Mouse (Mus musculus) spleen, embryonic (tissue): ENCODE data around the gene Rgma.

ENCODE experiments used
- CTCF ChIA-PET: fragments of 350-600 bp; sonication (Branson Sonifier 250); formaldehyde crosslinking; loops from one replicate; lab custom pipeline; 2022; lab: Charles Lee

The Rgma gene

GRCm38 (mm10) chr7:73433637-73434335 lies 58.5 kb downstream of the Rgma start:
- CTCF ChIA-PET: no interaction called here

- CTCF ChIA-PET: no interaction called here
Observed at GRCm38 (mm10) chr7:73434336-73434677, 59.0 kb downstream of the Rgma start.

GRCm38 (mm10) chr7:73435685-73436084 lies 60.4 kb downstream of the Rgma start:
- CTCF ChIA-PET: no interaction called here

- CTCF ChIA-PET: interaction anchor here (0.5 kb wide), 1 partner anchor 9 kb away, joined by 3 read pairs; no protein-coding TSS in a partner anchor
Observed at GRCm38 (mm10) chr7:73441802-73442201, 66.5 kb downstream of the Rgma start.

DNA sequence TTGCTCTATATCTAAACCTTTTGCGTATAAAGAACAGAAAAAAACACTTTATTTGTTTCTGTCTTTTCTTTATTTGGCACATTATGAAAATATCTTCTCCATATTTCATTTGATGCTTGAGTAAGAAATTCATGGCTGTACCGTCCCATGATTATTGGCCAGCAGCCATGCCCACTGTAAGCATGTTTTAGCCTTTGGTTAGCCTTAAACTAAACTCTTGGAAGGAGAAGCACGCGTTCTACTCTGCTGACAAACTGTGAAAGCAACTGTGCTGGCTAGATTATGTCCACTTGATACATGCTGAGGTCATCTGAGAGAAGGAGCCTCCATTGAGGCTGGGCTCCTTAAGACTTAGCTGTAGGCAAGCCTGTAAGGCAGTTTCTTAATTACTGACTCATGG lies 66.9 kb downstream of the Rgma start:
- CTCF ChIA-PET: no interaction called here

GRCm38 (mm10) chr7:73451594-73451993 lies 76.3 kb downstream of the Rgma start:
- CTCF ChIA-PET: no interaction called here

- CTCF ChIA-PET: no interaction called here
Observed at GRCm38 (mm10) chr7:73452187-73452808, 77.0 kb downstream of the Rgma start.

DNA sequence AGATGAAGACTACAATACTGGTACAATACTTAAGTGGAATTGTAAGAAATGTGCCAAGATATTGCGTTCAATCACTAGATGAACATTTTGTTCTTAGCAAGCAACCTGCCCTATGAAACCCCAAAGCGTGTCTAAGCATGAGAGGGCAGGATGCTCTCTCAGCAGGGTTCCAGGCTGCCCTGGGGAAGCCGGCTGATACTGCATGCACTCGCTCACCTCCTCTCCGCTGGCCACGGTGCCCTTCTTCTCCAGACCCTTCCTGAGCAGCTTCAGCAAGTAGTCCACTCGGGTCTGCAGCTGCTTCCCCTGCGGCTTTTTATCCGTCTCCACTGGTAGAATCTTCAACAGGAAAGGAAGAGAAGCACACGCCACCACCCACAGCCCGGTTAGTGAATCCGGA lies 78.8 kb downstream of the Rgma start:
- CTCF ChIA-PET: no interaction called here

DNA sequence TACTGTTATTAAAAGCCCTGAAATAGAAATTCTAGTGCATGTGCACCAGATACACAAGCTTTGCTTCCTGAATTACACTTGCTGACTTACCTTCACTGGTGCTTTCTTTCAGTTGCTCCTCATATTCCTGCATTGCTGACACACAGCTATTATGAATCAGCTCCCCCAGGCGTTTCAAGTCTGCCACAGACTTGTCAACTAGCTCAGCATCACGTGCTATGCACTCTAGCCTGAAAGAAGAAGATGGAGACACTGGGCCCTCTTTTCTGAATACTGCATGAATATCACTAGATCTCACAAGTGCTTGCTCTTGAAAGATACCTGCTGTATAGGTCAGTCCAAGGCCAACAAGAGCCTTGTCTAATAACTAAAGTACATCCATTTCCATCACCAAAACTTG lies 88.2 kb downstream of the Rgma start:
- CTCF ChIA-PET: interaction anchor here (0.6 kb wide), 1 partner anchor 41 kb away, joined by 3 read pairs; no protein-coding TSS in a partner anchor

DNA sequence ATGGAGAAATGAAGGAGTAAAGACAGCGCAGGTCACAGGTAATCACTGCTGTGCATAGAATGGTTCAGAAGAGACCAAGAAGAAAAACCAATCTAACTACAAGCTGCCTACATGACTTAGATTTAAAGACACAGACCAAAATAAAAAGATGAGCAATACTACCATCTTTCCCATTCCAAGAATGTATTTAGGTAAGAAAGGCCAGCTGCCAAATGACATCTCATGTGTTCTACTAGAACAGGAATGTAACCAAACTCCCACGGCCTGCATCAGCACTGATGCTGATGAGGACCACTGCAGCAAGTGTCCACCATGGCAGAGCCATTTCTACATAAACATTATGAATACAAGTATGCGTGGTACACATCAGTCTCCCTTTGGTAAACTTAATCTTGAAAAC lies 92.4 kb downstream of the Rgma start:
- CTCF ChIA-PET: interaction anchor here (0.6 kb wide), 1 partner anchor 14 kb away, joined by 3 read pairs; no protein-coding TSS in a partner anchor
